Mouse (Mus musculus): ENCODE data around the gene Eci3. TPM values are rescaled to one million over a fixed set of nuclear protein-coding genes. Genes with fewer than 3 reads are reported as not detected.

Gene Eci3
- polyA plus RNA-seq, 1 experiment from 2014 or later = 0.88 TPM

GRCm38 (mm10) chr13:34916520-34917167, 47.0 kb downstream of the Eci3 start:
- Histone ChIP-seq H3K9ac (replicated peaks; ENCODE audit: low read length) (peak overlapping the region; percentile 35; the same call in 1 of the 2 replicates), H3K4me3 (ENCODE audit: low read depth, low read length) (peak overlapping the region; percentile 4; the same call in 1 of the 2 replicates)

GRCm38 (mm10) chr13:34914614-34915013, 49.0 kb downstream of the Eci3 start:
- Histone ChIP-seq H3K4me3 (ENCODE audit: low read depth, low read length) (no peak overlapping the region), H3K9me3 (replicated peaks; ENCODE audit: control insufficient read depth, low read length) (no peaks in the 10 kb centered on the region), H3K27me3 (ENCODE audit: control insufficient read depth, insufficient read depth, low read length) (no peaks in the 10 kb centered on the region), H3K4me2 (ENCODE audit: low read depth, low read length) (no peak overlapping the region), H3K27ac (replicated peaks; ENCODE audit: low read depth, low read length) (no peak overlapping the region), H3K36me3 (replicated peaks; ENCODE audit: control insufficient read depth, insufficient read depth, low read depth, low read length) (no peaks in the 10 kb centered on the region), H3K9ac (replicated peaks; ENCODE audit: low read length) (no peak overlapping the region), H3K4me1 (ENCODE audit: control insufficient read depth, insufficient read depth, low read length) (no peaks in the 10 kb centered on the region)
- ATAC-seq (replicated peaks; ENCODE audit: insufficient number of reproducible peaks, low FRiP score, low TSS enrichment, low read depth) (no peak), DNase-seq (ENCODE audit: low spot score) (no peak)
- 91% methylated on average over 9 of the region's 9 CpGs for WGBS

More at GRCm38 (mm10) chr13:34916520-34917167, 47.0 kb downstream of the Eci3 start:
- ATAC-seq (replicated peaks; ENCODE audit: insufficient number of reproducible peaks, low FRiP score, low TSS enrichment, low read depth) (no peak), DNase-seq (ENCODE audit: low spot score) (peak; percentile 32)
- WGBS = 35% methylated on average over 36 of the region's 37 CpGs
- H3K27ac ChIP-seq (replicated peaks; ENCODE audit: low read depth, low read length) = no peak overlapping the region
- peak overlapping the region; percentile 38 for H3K4me2 ChIP-seq (ENCODE audit: low read depth, low read length)
- no peaks in the 10 kb centered on the region for H3K27me3 ChIP-seq (ENCODE audit: control insufficient read depth, insufficient read depth, low read length)
- no peaks in the 10 kb centered on the region for H3K4me1 ChIP-seq (ENCODE audit: control insufficient read depth, insufficient read depth, low read length)
- H3K36me3 ChIP-seq (replicated peaks; ENCODE audit: control insufficient read depth, insufficient read depth, low read depth, low read length) = no peaks in the 10 kb centered on the region
- H3K9me3 ChIP-seq (replicated peaks; ENCODE audit: control insufficient read depth, low read length) = no peaks in the 10 kb centered on the region

Other genes starting within 250 kb of the Eci3 start
- not detected in 2 replicates for gene Fam50b, start 229.0 kb downstream of the Eci3 start, polyA plus RNA-seq (2014; fragmentation: Nextera tagmentation; extraction: Ambion mirVana)
- 101 and 121 TPM in 2 replicates for gene Prpf4b, start 88.5 kb downstream of the Eci3 start, polyA plus RNA-seq (2014; fragmentation: Nextera tagmentation; extraction: Ambion mirVana)
- gene Fam217a, start 39.5 kb downstream of the Eci3 start, polyA plus RNA-seq (2014; fragmentation: Nextera tagmentation; extraction: Ambion mirVana) = 0.83 and 1.6 TPM in 2 replicates
- not detected in 2 replicates for gene 4933417A18Rik, start 39.4 kb downstream of the Eci3 start, polyA plus RNA-seq (2014; fragmentation: Nextera tagmentation; extraction: Ambion mirVana)
- gene Eci2, start 63.3 kb upstream of the Eci3 start, polyA plus RNA-seq (2014; fragmentation: Nextera tagmentation; extraction: Ambion mirVana) = 143 and 147 TPM in 2 replicates

Data from embryonic facial prominence, embryonic 11.5 days (tissue).